Mouse (Mus musculus): ENCODE measurements at regions not wholly inside any gene's neighbourhood (a gene's known extent, or its start where the extent isn't known, plus 50 kb on each side); places are given as distances from the start of the nearest gene placed in this dataset.

- Histone ChIP-seq H3K27me3 (ENCODE audit: control insufficient read depth, insufficient read depth, low read length) (no peaks in the 10 kb centered on the region), H3K4me3 (ENCODE audit: control insufficient read depth, insufficient read depth, low read length) (no peak overlapping the region), H3K4me1 (replicated peaks; ENCODE audit: control insufficient read depth, insufficient read depth, low read length) (no peaks in the 10 kb centered on the region), H3K36me3 (ENCODE audit: control insufficient read depth, insufficient read depth, low read length) (no peaks in the 10 kb centered on the region), H3K27ac (ENCODE audit: control insufficient read depth, insufficient read depth, low read length) (no peak overlapping the region)
- TF ChIP-seq POLR2A (IDR thresholded peaks at IDR 0.05; ENCODE audit: control insufficient read depth, extremely low read depth, insufficient read depth, low read length, poor library complexity) (no peak), CTCF (IDR thresholded peaks at IDR 0.05; ENCODE audit: borderline replicate concordance, control insufficient read depth, extremely low read depth, insufficient read depth, low read length, poor library complexity) (no peak)
- whole genome bisulfite sequencing, result 79% methylated on average over 3 of the region's 3 CpGs
- no peak for DNase-seq
Measured at GRCm38 (mm10) chr15:41165534-41165933, 1031.4 kb downstream of the 9330182O14Rik start.

GRCm38 (mm10) chr15:41190792-41191191, 1056.6 kb downstream of the 9330182O14Rik start:
- H3K36me3 ChIP-seq (ENCODE audit: control insufficient read depth, insufficient read depth, low read length), result no peaks in the 10 kb centered on the region
- no peaks in the 10 kb centered on the region for H3K27me3 ChIP-seq (ENCODE audit: control insufficient read depth, insufficient read depth, low read length)
- H3K27ac ChIP-seq (ENCODE audit: control insufficient read depth, insufficient read depth, low read length), result no peak overlapping the region
- no peak for DNase-seq
- no peak overlapping the region for H3K4me3 ChIP-seq (ENCODE audit: control insufficient read depth, insufficient read depth, low read length)
- H3K4me1 ChIP-seq (replicated peaks; ENCODE audit: control insufficient read depth, insufficient read depth, low read length), result no peaks in the 10 kb centered on the region
- WGBS, result 82% methylated on average over 5 of the region's 5 CpGs
- no peak for TF ChIP-seq CTCF (IDR thresholded peaks at IDR 0.05; ENCODE audit: borderline replicate concordance, control insufficient read depth, extremely low read depth, insufficient read depth, low read length, poor library complexity)
- no peak for TF ChIP-seq POLR2A (IDR thresholded peaks at IDR 0.05; ENCODE audit: control insufficient read depth, extremely low read depth, insufficient read depth, low read length, poor library complexity)

- TF ChIP-seq CTCF (IDR thresholded peaks at IDR 0.05; ENCODE audit: borderline replicate concordance, control insufficient read depth, extremely low read depth, insufficient read depth, low read length, poor library complexity) (no peak), POLR2A (IDR thresholded peaks at IDR 0.05; ENCODE audit: control insufficient read depth, extremely low read depth, insufficient read depth, low read length, poor library complexity) (no peak)
- H3K27me3 ChIP-seq (ENCODE audit: control insufficient read depth, insufficient read depth, low read length), result no peaks in the 10 kb centered on the region
- H3K27ac ChIP-seq (ENCODE audit: control insufficient read depth, insufficient read depth, low read length), result no peak overlapping the region
- H3K4me3 ChIP-seq (ENCODE audit: control insufficient read depth, insufficient read depth, low read length), result no peak overlapping the region
- H3K36me3 ChIP-seq (ENCODE audit: control insufficient read depth, insufficient read depth, low read length), result no peaks in the 10 kb centered on the region
- 35% methylated on average over 3 of the region's 3 CpGs for WGBS
- no peaks in the 10 kb centered on the region for H3K4me1 ChIP-seq (replicated peaks; ENCODE audit: control insufficient read depth, insufficient read depth, low read length)
- peak; percentile 12 for DNase-seq
Measured at GRCm38 (mm10) chr15:41193240-41193639, 1059.1 kb downstream of the 9330182O14Rik start.

- TF ChIP-seq POLR2A (IDR thresholded peaks at IDR 0.05; ENCODE audit: control insufficient read depth, extremely low read depth, insufficient read depth, low read length, poor library complexity) (no peak), CTCF (IDR thresholded peaks at IDR 0.05; ENCODE audit: borderline replicate concordance, control insufficient read depth, extremely low read depth, insufficient read depth, low read length, poor library complexity) (no peak)
- H3K4me3 ChIP-seq (ENCODE audit: control insufficient read depth, insufficient read depth, low read length), result no peak overlapping the region
- H3K4me1 ChIP-seq (replicated peaks; ENCODE audit: control insufficient read depth, insufficient read depth, low read length), result no peaks in the 10 kb centered on the region
- no peak overlapping the region for H3K27ac ChIP-seq (ENCODE audit: control insufficient read depth, insufficient read depth, low read length)
- no peaks in the 10 kb centered on the region for H3K27me3 ChIP-seq (ENCODE audit: control insufficient read depth, insufficient read depth, low read length)
- 84% methylated on average over 1 of the region's 1 CpGs for WGBS
- no peak for DNase-seq
- no peaks in the 10 kb centered on the region for H3K36me3 ChIP-seq (ENCODE audit: control insufficient read depth, insufficient read depth, low read length)
Measured at GRCm38 (mm10) chr15:41223801-41224200, 1089.6 kb downstream of the 9330182O14Rik start.

GRCm38 (mm10) chr15:41232406-41233060, 1098.4 kb downstream of the 9330182O14Rik start:
- no peak for DNase-seq
- no peaks in the 10 kb centered on the region for H3K36me3 ChIP-seq (ENCODE audit: control insufficient read depth, insufficient read depth, low read length)
- H3K27ac ChIP-seq (ENCODE audit: control insufficient read depth, insufficient read depth, low read length), result no peak overlapping the region
- TF ChIP-seq CTCF (IDR thresholded peaks at IDR 0.05; ENCODE audit: borderline replicate concordance, control insufficient read depth, extremely low read depth, insufficient read depth, low read length, poor library complexity), result no peak
- TF ChIP-seq POLR2A (IDR thresholded peaks at IDR 0.05; ENCODE audit: control insufficient read depth, extremely low read depth, insufficient read depth, low read length, poor library complexity), result no peak
- WGBS, result 81% methylated on average over 2 of the region's 2 CpGs
- no peaks in the 10 kb centered on the region for H3K4me1 ChIP-seq (replicated peaks; ENCODE audit: control insufficient read depth, insufficient read depth, low read length)
- H3K4me3 ChIP-seq (ENCODE audit: control insufficient read depth, insufficient read depth, low read length), result no peak overlapping the region
- H3K27me3 ChIP-seq (ENCODE audit: control insufficient read depth, insufficient read depth, low read length), result no peaks in the 10 kb centered on the region
